Mouse (Mus musculus): ENCODE data around the gene Slc7a11. TPM values are rescaled to one million over a fixed set of nuclear protein-coding genes. Genes with fewer than 3 reads are reported as not detected.

Gene Slc7a11
- polyA plus RNA-seq, 1 experiment from 2014 or later, result 0.14 TPM

DNA sequence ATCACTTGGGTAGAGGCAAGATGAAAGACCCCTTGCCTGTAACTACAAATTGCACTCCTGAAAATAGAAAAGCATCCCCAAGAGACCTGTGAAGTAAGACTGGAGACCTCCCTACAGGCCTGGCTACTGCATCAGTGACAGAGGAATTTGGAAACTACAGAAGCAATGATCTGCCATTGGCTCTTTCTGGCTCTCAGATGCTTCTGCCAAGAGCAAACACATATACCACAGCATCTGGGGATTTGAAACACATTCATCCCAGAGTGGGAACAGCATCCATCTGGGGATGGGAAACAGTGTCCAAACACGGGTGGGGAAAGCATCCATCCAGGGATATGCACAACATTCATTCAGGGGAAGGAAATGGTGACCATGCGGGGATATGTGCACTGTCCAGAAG lies 313.1 kb downstream of the Slc7a11 start:
- H3K27me3 ChIP-seq, result no peaks in the 10 kb centered on the region
- ATAC-seq (ENCODE audit: low read depth), result no peak
- H3K36me3 ChIP-seq, result no peaks in the 10 kb centered on the region
- H3K4me1 ChIP-seq (replicated peaks), result no peaks in the 10 kb centered on the region
- H3K9me3 ChIP-seq (replicated peaks), result no peaks in the 10 kb centered on the region
- H3K9ac ChIP-seq, result no peak overlapping the region
- DNase-seq, result no peak
- no peak overlapping the region for H3K4me3 ChIP-seq (replicated peaks)
- H3K4me2 ChIP-seq, result no peak overlapping the region
- WGBS (ENCODE audit: insufficient replicate concordance), result 50% methylated on average over 2 of the region's 2 CpGs
- H3K27ac ChIP-seq, result no peak overlapping the region

DNA sequence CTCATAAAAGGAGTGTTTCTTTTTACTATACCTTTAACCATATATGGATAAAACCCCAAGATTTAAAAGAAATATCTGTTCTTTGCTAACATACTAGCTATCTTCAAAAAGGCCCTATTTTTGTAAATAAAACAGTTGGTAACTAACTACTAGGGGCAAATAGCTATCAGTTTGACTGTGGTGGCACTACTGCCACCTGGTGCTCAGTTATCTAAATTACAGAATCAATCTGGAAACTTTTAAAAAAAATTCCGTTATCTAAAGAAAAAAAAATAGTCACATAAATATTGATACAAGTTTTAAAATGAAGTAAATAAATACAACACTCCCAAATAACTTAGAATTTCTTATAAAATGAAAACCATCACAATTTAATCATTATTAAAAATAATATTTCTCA lies 322.4 kb downstream of the Slc7a11 start:
- H3K4me1 ChIP-seq (replicated peaks), result no peaks in the 10 kb centered on the region
- 40% methylated on average over 1 of the region's 1 CpGs for WGBS (ENCODE audit: insufficient replicate concordance)
- no peak overlapping the region for H3K27ac ChIP-seq
- ATAC-seq (ENCODE audit: low read depth) (no peak), DNase-seq (no peak)
- H3K4me3 ChIP-seq (replicated peaks), result no peak overlapping the region
- H3K9me3 ChIP-seq (replicated peaks), result no peaks in the 10 kb centered on the region
- no peaks in the 10 kb centered on the region for H3K36me3 ChIP-seq
- H3K4me2 ChIP-seq, result no peak overlapping the region
- H3K9ac ChIP-seq, result no peak overlapping the region
- no peaks in the 10 kb centered on the region for H3K27me3 ChIP-seq

DNA sequence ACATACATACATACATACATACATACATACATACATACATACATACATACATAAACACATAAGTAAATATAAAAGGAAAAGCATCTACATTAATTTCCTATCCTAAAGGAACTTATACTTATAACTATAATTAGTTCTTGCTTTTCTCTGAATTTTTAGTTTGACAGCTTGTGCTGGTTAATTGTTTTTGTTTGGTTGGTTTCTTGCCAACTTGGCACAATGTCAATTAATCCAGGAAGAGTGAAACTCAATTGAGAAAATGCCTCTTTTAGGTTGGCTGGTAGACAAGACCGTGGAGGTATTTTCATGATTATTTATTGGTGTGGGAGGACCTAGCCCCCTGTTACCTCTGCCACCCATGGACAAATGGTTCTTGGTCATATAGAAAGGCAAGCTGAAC lies 327.1 kb downstream of the Slc7a11 start:
- 48% methylated on average over 1 of the region's 1 CpGs for WGBS (ENCODE audit: insufficient replicate concordance)
- ATAC-seq (ENCODE audit: low read depth) (no peak), DNase-seq (no peak)
- H3K27ac ChIP-seq, result no peak overlapping the region
- H3K27me3 ChIP-seq, result no peaks in the 10 kb centered on the region
- H3K9me3 ChIP-seq (replicated peaks), result no peaks in the 10 kb centered on the region
- H3K36me3 ChIP-seq, result no peaks in the 10 kb centered on the region
- H3K4me2 ChIP-seq, result no peak overlapping the region
- H3K4me1 ChIP-seq (replicated peaks), result no peaks in the 10 kb centered on the region
- no peak overlapping the region for H3K9ac ChIP-seq
- H3K4me3 ChIP-seq (replicated peaks), result no peak overlapping the region

DNA sequence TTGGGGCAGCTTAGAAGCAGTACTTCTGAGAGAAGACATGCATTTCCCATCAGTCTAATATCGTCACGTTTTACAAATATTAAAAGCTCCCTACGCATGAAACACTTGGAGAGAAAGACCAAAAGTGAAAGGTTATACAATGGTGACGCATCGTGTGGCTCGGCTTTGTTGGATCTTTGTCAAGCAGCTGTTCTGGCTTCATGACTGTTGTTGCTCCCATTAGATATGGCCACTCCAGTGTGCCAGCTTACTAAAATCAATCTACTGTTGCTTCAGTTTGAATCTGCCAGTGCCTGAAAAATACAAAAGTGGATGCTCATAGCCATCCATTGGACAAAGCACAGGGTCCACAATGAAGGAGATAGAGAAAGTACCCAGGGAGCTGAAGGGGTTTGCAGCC lies 337.9 kb downstream of the Slc7a11 start:
- Histone ChIP-seq H3K9me3 (replicated peaks) (no peaks in the 10 kb centered on the region), H3K27ac (no peak overlapping the region), H3K27me3 (no peaks in the 10 kb centered on the region), H3K4me2 (no peak overlapping the region), H3K4me1 (replicated peaks) (no peaks in the 10 kb centered on the region), H3K4me3 (replicated peaks) (no peak overlapping the region), H3K9ac (no peak overlapping the region), H3K36me3 (no peaks in the 10 kb centered on the region)
- DNase-seq (no peak), ATAC-seq (ENCODE audit: low read depth) (no peak)
- WGBS (ENCODE audit: insufficient replicate concordance), result 76% methylated on average over 6 of the region's 6 CpGs

DNA sequence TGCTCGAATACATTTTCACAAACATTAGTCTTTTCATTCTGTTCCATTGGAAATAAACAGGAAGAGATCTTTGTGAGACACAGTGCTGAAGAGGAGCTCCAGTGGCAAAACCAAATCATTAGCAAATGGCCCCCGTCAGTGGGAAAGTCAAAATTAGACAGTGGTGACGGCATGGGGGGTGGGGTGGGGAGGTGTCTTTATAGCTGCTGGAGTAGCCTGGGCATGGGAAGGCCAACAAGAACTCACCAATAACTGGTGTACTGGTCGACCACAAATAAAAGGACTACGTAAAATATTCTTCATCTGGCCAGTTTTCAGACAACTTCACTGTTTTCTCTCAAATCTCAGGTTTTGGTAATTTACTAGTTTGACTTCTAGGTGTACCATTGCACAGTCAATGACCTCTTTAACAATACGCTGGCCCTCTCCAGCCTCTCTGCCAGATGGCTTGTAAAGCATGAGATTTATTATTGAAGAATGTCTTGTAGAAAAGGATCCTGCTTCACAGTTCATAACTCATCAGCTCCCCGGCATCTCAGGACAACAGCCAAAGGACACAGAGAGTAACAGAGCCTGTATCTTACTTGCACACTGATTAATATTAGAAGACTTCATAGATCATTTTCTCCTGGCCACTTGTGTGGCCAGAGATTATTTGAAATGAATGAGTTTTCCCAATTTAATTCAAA lies 348.9 kb downstream of the Slc7a11 start:
- DNase-seq (no peak), ATAC-seq (ENCODE audit: low read depth) (no peak)
- no peak overlapping the region for H3K4me2 ChIP-seq
- no peaks in the 10 kb centered on the region for H3K27me3 ChIP-seq
- H3K4me3 ChIP-seq (replicated peaks), result no peak overlapping the region
- H3K27ac ChIP-seq, result no peak overlapping the region
- H3K36me3 ChIP-seq, result no peaks in the 10 kb centered on the region
- H3K9me3 ChIP-seq (replicated peaks), result no peaks in the 10 kb centered on the region
- H3K9ac ChIP-seq, result no peak overlapping the region
- 60% methylated on average over 7 of the region's 7 CpGs for WGBS (ENCODE audit: insufficient replicate concordance)
- no peaks in the 10 kb centered on the region for H3K4me1 ChIP-seq (replicated peaks)

DNA sequence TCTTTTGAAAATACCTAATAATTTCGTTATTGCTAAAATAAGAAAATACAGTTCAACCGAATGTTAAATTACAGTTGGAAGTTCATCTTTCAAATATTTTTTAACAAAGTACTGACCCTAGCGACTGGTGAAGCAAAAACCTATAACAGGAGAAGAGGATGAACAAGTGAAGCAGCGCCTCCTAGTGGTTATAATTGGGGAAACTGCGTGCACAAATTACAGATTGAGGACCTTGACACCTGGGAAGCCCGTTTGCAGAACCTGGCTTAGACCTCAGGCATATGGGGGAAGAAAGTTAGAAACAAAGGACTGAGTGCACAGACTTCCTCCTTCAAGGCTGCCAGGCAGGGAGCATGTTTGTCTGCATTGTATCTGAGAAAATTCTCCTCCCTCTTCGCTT lies 366.4 kb downstream of the Slc7a11 start:
- Histone ChIP-seq H3K27me3 (no peaks in the 10 kb centered on the region), H3K27ac (no peak overlapping the region), H3K4me3 (replicated peaks) (no peak overlapping the region), H3K4me2 (no peak overlapping the region), H3K4me1 (replicated peaks) (no peaks in the 10 kb centered on the region), H3K36me3 (no peaks in the 10 kb centered on the region), H3K9me3 (replicated peaks) (no peaks in the 10 kb centered on the region), H3K9ac (no peak overlapping the region)
- 12% methylated on average over 7 of the region's 7 CpGs for WGBS (ENCODE audit: insufficient replicate concordance)
- no peak for DNase-seq
- no peak for ATAC-seq (ENCODE audit: low read depth)

DNA sequence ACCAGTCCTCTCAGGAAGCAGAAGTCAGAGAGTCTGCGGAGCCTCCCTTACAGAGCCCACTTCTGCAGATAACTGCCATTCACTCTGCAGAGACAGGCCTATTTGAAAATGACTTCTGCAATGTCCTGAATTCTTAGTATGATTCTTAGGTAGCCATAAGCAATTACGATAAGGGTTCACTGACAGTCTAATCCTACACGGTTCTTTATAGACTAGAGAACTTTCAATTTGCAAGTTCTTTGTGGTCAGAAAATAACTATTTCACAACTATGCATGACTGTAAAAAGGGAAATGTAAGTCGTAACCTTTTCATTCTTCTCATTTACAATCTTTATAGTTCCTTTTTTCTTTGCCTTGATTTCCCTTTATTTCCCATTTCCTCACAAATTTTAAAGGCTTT lies 380.0 kb downstream of the Slc7a11 start:
- DNase-seq (no peak), ATAC-seq (ENCODE audit: low read depth) (no peak)
- WGBS (ENCODE audit: insufficient replicate concordance), result 60% methylated on average over 4 of the region's 4 CpGs
- H3K9ac ChIP-seq, result no peak overlapping the region
- H3K36me3 ChIP-seq, result no peaks in the 10 kb centered on the region
- H3K4me2 ChIP-seq, result no peak overlapping the region
- no peaks in the 10 kb centered on the region for H3K27me3 ChIP-seq
- H3K9me3 ChIP-seq (replicated peaks), result no peaks in the 10 kb centered on the region
- no peak overlapping the region for H3K4me3 ChIP-seq (replicated peaks)
- H3K27ac ChIP-seq, result no peak overlapping the region
- no peaks in the 10 kb centered on the region for H3K4me1 ChIP-seq (replicated peaks)

DNA sequence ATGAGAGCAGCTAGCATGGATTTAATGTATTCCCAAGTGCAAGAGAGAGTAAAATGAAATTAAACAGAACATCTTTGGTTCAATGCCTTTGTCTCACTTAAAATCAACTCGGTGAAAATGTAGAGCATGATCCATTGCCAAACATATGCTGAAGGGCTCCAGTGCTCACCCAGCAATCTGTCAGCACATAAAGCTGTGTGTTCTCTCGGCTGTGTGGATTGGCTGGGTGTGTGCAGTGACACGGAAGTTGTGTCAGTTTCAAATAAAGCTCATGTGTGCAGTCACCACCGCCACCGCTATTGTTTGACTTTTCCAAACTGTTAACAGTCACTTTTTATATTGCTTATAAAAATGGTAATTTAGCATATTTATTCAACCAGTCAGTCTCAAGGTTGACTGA lies 398.7 kb downstream of the Slc7a11 start:
- no peak overlapping the region for H3K4me2 ChIP-seq
- no peaks in the 10 kb centered on the region for H3K4me1 ChIP-seq (replicated peaks)
- no peak overlapping the region for H3K27ac ChIP-seq
- no peak overlapping the region for H3K4me3 ChIP-seq (replicated peaks)
- no peak overlapping the region for H3K9ac ChIP-seq
- ATAC-seq (ENCODE audit: low read depth), result no peak
- WGBS (ENCODE audit: insufficient replicate concordance), result 59% methylated on average over 5 of the region's 5 CpGs
- no peaks in the 10 kb centered on the region for H3K27me3 ChIP-seq
- H3K36me3 ChIP-seq, result no peaks in the 10 kb centered on the region
- DNase-seq, result no peak
- no peaks in the 10 kb centered on the region for H3K9me3 ChIP-seq (replicated peaks)

DNA sequence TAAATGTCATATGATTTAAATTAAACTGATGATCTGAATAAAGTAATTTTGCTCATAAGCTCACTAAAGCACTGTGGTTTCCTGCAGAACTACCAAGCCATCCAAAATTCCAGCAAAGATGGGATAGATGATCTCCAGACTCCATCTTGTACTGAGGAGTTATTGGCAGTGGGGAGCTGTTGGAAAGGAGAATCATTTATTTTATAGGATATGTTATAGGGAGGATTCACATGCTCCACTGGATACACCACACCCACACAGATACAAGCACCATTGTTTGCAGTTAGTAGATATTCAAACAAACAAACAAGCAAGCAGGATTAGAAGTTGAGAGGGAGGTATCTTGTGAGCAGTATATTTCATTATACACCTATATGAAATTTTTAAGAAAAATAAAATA lies 399.3 kb downstream of the Slc7a11 start:
- H3K36me3 ChIP-seq, result no peaks in the 10 kb centered on the region
- ATAC-seq (ENCODE audit: low read depth), result no peak
- H3K27me3 ChIP-seq, result no peaks in the 10 kb centered on the region
- no peak for DNase-seq
- no peaks in the 10 kb centered on the region for H3K4me1 ChIP-seq (replicated peaks)
- H3K9ac ChIP-seq, result no peak overlapping the region
- H3K4me2 ChIP-seq, result no peak overlapping the region
- no peak overlapping the region for H3K4me3 ChIP-seq (replicated peaks)
- H3K9me3 ChIP-seq (replicated peaks), result no peaks in the 10 kb centered on the region
- no peak overlapping the region for H3K27ac ChIP-seq

DNA sequence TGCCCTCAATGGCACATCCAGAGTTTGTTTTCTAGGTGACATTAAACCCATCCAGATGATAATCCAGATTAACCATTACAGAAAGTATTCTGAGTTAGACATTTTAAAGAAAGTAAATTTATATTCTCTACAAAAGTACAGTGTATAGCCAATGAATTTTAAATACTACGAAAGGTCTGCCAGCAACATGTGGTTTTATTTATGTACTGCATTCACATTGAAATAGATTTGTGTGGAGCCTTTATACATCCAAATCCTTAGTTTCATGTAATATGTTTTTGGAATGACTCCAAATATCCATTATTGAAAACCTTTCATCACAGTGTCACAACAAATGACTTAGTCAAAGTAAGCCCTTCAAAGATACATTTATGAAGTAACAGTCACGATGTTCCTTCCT lies 402.3 kb downstream of the Slc7a11 start:
- Histone ChIP-seq H3K27ac (no peak overlapping the region), H3K36me3 (no peaks in the 10 kb centered on the region), H3K9me3 (replicated peaks) (no peaks in the 10 kb centered on the region), H3K4me1 (replicated peaks) (no peaks in the 10 kb centered on the region), H3K4me2 (no peak overlapping the region), H3K9ac (no peak overlapping the region), H3K27me3 (no peaks in the 10 kb centered on the region), H3K4me3 (replicated peaks) (no peak overlapping the region)
- DNase-seq (no peak), ATAC-seq (ENCODE audit: low read depth) (no peak)
- 66% methylated on average over 2 of the region's 2 CpGs for WGBS (ENCODE audit: insufficient replicate concordance)

DNA sequence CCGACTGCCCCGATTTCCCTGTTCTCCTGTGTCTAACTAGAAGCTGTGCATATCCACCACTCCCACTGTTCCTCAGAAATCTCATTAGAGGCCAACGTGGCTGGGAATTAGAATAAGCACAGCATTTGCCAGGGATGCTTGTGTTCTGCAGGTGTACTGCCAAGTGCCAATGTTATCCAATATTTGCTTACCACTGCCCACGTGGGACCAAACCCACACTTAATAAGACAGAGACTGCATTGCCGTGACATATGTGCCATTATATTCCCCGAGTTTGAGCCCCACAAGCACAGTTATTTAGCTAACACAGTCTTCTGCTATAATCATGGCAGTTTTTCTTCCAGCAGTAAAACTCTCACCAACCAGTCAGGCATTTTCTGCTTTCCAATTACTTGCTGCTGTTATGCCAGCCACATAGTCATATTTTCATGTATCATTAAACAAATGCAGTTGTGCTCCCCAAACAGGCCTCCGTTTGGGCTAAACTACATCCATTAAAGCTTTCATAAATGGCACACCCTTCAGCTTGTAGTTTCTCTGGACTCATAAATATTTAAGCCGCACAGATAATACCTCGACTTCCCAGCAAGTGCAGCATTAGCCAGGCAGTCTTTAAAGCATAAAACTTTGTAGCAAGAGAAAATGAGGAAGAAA lies 407.4 kb downstream of the Slc7a11 start:
- WGBS (ENCODE audit: insufficient replicate concordance), result 60% methylated on average over 9 of the region's 9 CpGs
- no peak for ATAC-seq (ENCODE audit: low read depth)
- Histone ChIP-seq H3K36me3 (no peaks in the 10 kb centered on the region), H3K9me3 (replicated peaks) (no peaks in the 10 kb centered on the region), H3K9ac (no peak overlapping the region), H3K27ac (no peak overlapping the region), H3K4me3 (replicated peaks) (no peak overlapping the region), H3K27me3 (no peaks in the 10 kb centered on the region), H3K4me2 (no peak overlapping the region), H3K4me1 (replicated peaks) (no peaks in the 10 kb centered on the region)
- no peak for DNase-seq

DNA sequence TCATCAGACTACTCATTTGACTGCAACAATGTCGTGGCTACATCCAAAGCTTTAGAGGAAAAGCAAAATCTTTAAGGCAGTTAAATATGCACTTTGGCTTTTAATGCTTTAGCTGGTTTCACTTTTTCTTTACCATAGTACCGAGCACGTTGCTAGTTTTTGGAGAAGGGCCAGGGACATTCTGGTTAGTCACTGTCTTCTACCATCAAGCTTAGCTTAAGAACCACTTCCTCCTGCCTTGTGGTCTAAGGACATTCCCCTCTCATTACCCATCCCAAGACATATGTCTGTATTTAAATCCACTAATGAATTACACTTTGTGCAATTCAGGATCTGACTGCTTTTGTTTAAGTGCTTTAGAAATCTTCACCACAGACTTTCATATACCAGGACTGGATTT lies 410.1 kb downstream of the Slc7a11 start:
- 46% methylated on average over 3 of the region's 3 CpGs for WGBS (ENCODE audit: insufficient replicate concordance)
- no peak overlapping the region for H3K27ac ChIP-seq
- H3K27me3 ChIP-seq, result no peaks in the 10 kb centered on the region
- ATAC-seq (ENCODE audit: low read depth) (no peak), DNase-seq (no peak)
- no peaks in the 10 kb centered on the region for H3K4me1 ChIP-seq (replicated peaks)
- H3K4me3 ChIP-seq (replicated peaks), result no peak overlapping the region
- no peak overlapping the region for H3K4me2 ChIP-seq
- H3K36me3 ChIP-seq, result no peaks in the 10 kb centered on the region
- no peak overlapping the region for H3K9ac ChIP-seq
- no peaks in the 10 kb centered on the region for H3K9me3 ChIP-seq (replicated peaks)
